ENCODE assay signal across 23 mouse cellular contexts in the genomic region with DNA sequence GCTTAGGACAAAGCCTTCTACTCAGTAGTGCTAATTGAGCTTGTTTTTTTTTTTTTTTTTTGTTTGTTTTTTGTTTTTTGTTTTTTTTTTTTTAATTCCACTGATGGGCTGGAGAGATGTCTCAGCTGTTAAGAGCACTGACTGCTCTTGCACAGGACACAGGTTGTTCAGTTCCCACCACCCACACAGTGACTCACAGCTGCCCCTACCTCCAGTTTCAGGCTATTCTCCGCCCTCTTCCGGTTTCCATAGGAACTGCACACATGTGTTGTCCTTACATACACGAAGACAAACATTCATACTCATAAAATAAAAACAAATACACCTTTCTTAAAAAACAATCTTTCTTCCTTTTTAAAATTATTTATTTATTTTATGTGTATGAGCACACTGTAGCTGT.
"Had no signal": no experiment of that assay in that cellular context is flagged by ENCODE, and none has a peak within 500 bp of the region (broad histone marks: within the 10 kb centered on the region; RNA-seq: fewer than 3 reads in every experiment).

No protein-coding gene starts in this region.

- H3K4me1 ChIP-seq: hindbrain, embryonic 12.5 days; intestine, embryonic 15.5 days; liver, embryonic 12.5 days had no signal

- H3K36me3 ChIP-seq: heart, embryonic 10.5 days; heart, embryonic 12.5 days; hindbrain, embryonic 10.5 days; hindbrain, embryonic 12.5 days; intestine, embryonic 15.5 days; limb, embryonic 13.5 days; limb, embryonic 15.5 days; liver, embryonic 12.5 days had no signal

- H3K4me3 ChIP-seq: gastrocnemius, adult 2 months; heart, embryonic 10.5 days; heart, embryonic 12.5 days; hindbrain, embryonic 10.5 days; hindbrain, embryonic 12.5 days; intestine, embryonic 15.5 days; layer of hippocampus, adult 2 months; limb, embryonic 13.5 days; limb, embryonic 15.5 days; liver, embryonic 12.5 days had no signal

- H3K9me3 ChIP-seq: heart, embryonic 10.5 days; heart, embryonic 12.5 days; hindbrain, embryonic 10.5 days; hindbrain, embryonic 12.5 days; intestine, embryonic 15.5 days; limb, embryonic 13.5 days; limb, embryonic 15.5 days; liver, embryonic 12.5 days had no signal

- DNase-seq: gastrocnemius, adult 2 months; gastrocnemius, postnatal 10 days; gastrocnemius, postnatal 25 days; heart, postnatal 10 days; heart, postnatal 4 days; kidney, adult 18-20 months; kidney, adult 8-10 months; kidney, postnatal 10 days; kidney, postnatal 25 days; kidney, postnatal 4 days; layer of hippocampus, postnatal 36 days; left cerebral cortex, postnatal 4 days had no signal

- H3K27ac ChIP-seq: gastrocnemius, adult 2 months; hindbrain, embryonic 10.5 days; hindbrain, embryonic 12.5 days; hindbrain, embryonic 14.5 days; intestine, embryonic 15.5 days; layer of hippocampus, adult 2 months; limb, embryonic 13.5 days; limb, embryonic 15.5 days; liver, embryonic 12.5 days; liver, embryonic 14.5 days had no signal

- H3K27me3 ChIP-seq: intestine, embryonic 15.5 days; limb, embryonic 13.5 days; limb, embryonic 15.5 days had no signal
